Mouse (Mus musculus) monocyte, adult 5-6 weeks (primary cell): Measurements from ENCODE around the gene H2-M10.6. TPM values are rescaled to one million over a fixed set of nuclear protein-coding genes. Genes with fewer than 3 reads are reported as not detected.
A peak's percentile ranks its signal among the peaks of the same experiment; 100 is the strongest.
"Not testable (repeated sequence)": the region's sequence is repeated elsewhere in the genome, so short reads cannot be mapped to it uniquely, and the experiment has no call there.

Experiments
- ATAC-seq: fragments of 153-309, 156-312 bp; replicated peaks from 2 replicates; pipeline ENCODE4 v1.8.0; 2017; ENCODE audit warnings: mild to moderate bottlenecking; ENCODE audit not compliant: low TSS enrichment, insufficient number of reproducible peaks, severe bottlenecking, poor library complexity, low FRiP score
- total RNA-seq: library from RNA; stranded (forward); fragments of 200-1000, 200-491, 200-594 nt; gene quantifications from 3 replicates; pipeline ENCODE4 v1.2.3, GENCODE M21; 2017

Gene H2-M10.6
- total RNA-seq = not detected in 3 replicates

DNA sequence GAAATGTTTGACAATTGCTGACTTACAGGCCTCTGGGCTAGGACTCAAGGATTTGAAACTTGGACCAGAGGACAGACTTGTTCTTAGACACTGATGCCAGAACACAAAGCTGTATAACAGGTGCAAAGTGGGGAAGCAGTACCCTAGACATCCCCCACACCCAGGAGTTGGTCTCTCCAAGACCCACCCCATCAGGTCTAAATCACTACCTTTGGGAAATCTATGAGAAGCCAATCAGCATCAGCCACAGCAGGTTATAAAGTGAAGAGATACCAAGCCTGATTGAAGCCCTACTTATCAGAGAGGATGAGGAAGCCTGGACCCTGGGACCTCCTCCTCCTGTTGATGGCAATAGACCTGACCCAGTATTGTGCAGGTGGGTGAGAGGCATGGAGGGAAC lies at the start of gene H2-M10.6:
Gene H2-M10.6 (plus strand): TSS at position 301 of the 400 bp plus-strand sequence.
- ATAC-seq = no peak

DNA sequence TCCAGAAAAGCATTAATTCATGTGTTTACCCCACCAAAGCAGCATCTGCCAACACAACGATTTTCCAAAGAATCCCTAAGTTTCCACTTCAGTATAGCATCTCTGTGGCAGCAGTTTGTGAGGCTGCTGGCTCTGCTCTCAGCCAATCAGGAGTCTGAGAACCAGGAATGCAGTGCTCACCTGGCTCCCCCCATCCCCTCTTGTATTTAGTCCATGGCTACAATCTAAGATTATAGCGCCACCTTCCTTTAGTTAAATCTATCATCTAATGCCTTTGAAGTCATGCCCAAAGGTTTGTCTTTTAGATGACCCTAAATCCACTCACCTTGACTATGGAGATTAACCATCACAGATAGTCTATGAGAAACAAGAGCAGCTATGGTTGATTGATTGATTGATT lies 48.2 kb upstream of the H2-M10.6 start:
- ATAC-seq = no peak

- not testable (repeated sequence) for ATAC-seq
Measured at GRCm38 (mm10) chr17:36764244-36764643, 47.7 kb upstream of the H2-M10.6 start.

- ATAC-seq = not testable (repeated sequence)
Measured at GRCm38 (mm10) chr17:36765403-36765802, 46.6 kb upstream of the H2-M10.6 start.

- not testable (repeated sequence) for ATAC-seq
Measured at GRCm38 (mm10) chr17:36772610-36773009, 39.4 kb upstream of the H2-M10.6 start, which contains the start of gene H2-M10.5. Gene H2-M10.5, plus strand, starts transcription at chr17:36772910.

DNA sequence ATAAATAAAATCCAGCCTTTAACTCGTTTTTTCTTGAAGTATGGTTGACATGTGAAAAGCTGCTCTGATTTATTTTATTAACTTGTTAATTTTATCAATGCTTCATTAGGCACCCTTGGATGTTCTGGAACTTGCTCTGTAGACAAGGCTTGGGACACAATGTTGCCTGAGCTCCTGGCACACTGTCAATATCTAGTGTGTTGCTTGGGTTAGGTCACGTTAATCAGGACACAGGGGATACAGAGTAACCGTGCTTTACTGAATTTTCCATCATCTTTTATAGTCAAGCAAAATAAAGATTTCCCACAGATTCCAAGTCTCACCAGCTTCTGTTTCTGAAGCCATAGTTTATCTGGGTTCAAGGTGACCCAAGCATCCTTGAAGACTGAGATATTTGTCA lies 30.4 kb upstream of the H2-M10.6 start:
- no peak for ATAC-seq

DNA sequence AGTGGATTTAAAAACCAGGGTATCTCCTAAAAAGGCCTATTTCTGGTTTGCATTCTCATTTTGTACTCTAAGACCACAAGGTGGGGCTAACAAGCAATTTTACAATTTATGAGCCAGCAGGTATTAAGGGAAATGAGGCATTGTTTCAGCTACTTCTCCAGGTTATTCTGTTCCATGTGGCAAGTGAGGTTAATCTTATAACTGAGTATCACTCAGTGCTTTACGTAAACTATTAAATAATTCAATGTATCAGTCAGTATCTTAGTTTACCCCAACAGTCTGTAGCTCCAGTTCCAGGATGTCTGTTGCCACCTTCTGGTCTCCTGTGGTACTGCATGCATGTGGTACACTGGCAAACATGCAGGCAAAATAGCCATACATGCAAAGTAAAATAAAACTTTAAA lies 25.5 kb upstream of the H2-M10.6 start:
- peak; percentile 70; the same call in 1 of the 2 replicates for ATAC-seq

- ATAC-seq = no peak
Measured at GRCm38 (mm10) chr17:36788351-36788750, 23.6 kb upstream of the H2-M10.6 start.

GRCm38 (mm10) chr17:36788801-36789200 lies 23.2 kb upstream of the H2-M10.6 start:
- ATAC-seq = peak; percentile 63; the same call in 1 of the 2 replicates

DNA sequence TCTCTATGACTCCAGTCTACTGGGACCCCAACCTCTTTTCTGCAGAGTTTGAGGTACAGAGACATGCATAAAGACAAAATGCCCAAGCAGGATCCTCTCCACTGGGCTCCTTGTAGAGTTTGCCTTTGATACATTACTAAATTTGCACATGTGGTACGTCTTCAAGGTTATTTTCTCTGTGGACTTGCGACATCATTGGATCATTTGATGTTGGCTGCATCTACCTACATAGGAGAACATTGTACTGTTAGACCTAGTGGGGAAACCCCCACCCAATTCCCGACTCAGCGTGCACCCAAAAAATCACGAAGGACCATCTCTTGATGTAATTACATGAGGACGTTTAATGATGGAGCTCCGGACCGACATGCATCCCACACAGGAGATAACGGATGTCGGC lies 12.5 kb upstream of the H2-M10.6 start:
- no peak for ATAC-seq

DNA sequence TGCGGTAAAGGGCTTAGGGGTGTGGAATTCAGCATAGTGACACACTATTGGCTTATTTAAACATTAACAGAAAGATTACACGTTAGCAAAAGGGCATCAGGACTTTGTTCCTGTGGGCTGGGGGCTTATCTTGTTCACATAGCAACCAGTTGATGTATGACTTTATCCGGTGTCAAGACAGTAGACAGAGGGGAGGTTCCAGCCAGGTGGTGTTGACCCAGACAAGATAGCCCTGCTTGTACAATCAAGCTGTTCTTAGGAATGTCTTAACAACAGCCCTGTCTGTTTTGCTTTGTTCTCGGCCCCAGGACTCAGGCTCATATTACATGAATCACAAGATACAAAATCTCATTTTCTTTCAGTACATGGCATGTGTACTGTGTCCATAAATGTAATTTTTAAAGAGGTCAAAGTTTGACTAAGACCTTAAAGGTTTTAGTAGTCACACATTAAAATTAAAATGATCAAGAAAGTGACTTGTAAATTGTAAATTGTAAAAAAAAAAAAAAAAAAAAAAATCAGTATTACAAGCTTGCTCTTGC lies 12.0 kb upstream of the H2-M10.6 start:
- ATAC-seq = not testable (repeated sequence)

GRCm38 (mm10) chr17:36824005-36824404 lies 12.0 kb downstream of the H2-M10.6 start:
- ATAC-seq = peak; percentile 72; the same call in 1 of the 2 replicates

DNA sequence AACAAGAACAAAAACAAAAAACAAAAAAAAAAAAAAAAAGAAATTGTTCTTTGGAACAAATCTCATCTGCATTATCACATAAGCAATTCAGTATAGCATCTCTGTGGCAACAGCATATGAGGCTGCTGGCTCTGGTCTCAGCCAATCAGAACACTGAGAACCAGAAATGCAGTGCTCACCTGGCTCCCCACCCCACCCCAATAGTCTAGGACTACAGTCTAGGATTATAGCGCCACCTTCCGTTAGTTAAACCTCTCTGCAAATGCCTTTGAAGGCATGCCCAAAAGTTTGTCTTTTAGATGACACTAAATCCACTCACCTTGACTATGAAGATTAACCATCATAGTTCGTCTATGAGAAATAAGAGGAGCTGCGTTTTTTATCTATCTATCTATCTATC lies 13.6 kb downstream of the H2-M10.6 start:
- no peak for ATAC-seq

DNA sequence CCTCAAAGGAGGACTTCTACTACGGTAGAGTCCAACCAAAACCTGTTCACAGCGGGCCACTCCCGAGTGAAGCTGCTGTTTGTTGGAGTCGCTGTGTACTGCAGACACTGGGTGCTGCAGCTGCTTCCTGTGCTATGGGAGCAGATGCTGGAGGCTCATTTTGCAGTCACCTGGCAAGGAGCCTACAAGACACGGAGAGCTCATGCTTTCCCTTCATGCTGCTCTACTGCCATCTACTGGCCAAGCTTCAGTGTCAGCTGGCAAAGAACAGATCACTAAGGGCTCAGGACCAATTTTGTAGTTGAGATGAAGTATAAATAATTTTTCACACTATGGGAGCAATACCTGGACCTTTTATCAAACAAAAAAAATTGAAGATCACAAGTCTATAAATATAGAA lies 14.0 kb downstream of the H2-M10.6 start:
- ATAC-seq = peak; percentile 70; the same call in 1 of the 2 replicates

GRCm38 (mm10) chr17:36828488-36828887 lies 16.5 kb downstream of the H2-M10.6 start:
- ATAC-seq = no peak

GRCm38 (mm10) chr17:36830470-36830869 lies 18.5 kb downstream of the H2-M10.6 start:
- no peak for ATAC-seq

GRCm38 (mm10) chr17:36832694-36833093 lies 20.7 kb downstream of the H2-M10.6 start:
- no peak for ATAC-seq

GRCm38 (mm10) chr17:36835591-36836426 lies 23.8 kb downstream of the H2-M10.6 start:
- no peak; the same call in 1 of the 2 replicates for ATAC-seq

DNA sequence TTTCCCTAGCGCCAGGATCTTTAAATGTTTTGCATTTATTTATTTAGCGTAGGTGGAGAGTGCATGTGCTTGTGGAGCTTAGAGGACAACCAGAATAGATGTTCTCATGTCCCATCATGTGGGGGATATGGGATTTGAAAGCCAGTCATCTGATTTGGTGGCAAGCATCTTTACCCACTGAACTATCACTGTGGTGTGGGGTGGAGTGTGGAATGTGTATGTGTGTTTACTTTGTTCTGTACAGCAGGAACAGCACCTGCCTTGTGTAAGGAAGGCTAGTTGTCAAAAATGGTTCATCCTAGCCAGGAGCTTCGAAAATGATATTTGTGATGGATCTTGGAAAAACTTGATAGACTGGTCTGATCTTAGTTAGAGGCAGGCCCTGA lies 24.4 kb downstream of the H2-M10.6 start:
- ATAC-seq = no peak; the same call in 1 of the 2 replicates
